Mouse (Mus musculus) CH12.LX (cell line): Measurements from ENCODE around the gene Arpp21.
"Not testable (repeated sequence)": the region's sequence is repeated elsewhere in the genome, so short reads cannot be mapped to it uniquely, and the experiment has no call there.

Source experiments
- CHD1 ChIP-seq: IDR thresholded peaks from 2 replicates; pipeline ENCODE4 v1.6.1; 2012; ENCODE audit warnings: low read depth, low read length, improper control_type of control experiment, inconsistent platforms
- CHD2 ChIP-seq: IDR thresholded peaks from 2 replicates; pipeline ENCODE4 v1.6.1; 2011; ENCODE audit warnings: low read length, improper control_type of control experiment
- ELF1 ChIP-seq: IDR thresholded peaks from 2 replicates; pipeline ENCODE4 v1.6.1; 2014; ENCODE audit warnings: low read depth, mild to moderate bottlenecking, inconsistent platforms, low read length, improper control_type of control experiment
- NRF1 ChIP-seq: IDR thresholded peaks from 2 replicates; pipeline ENCODE4 v1.6.1; 2014; ENCODE audit warnings: low read depth, mild to moderate bottlenecking, inconsistent platforms, low read length, improper control_type of control experiment, moderate library complexity
- POLR2A ChIP-seq: IDR thresholded peaks from 2 replicates; pipeline ENCODE4 v1.6.1; 2011; ENCODE audit warnings: low read depth, mild to moderate bottlenecking, improper control_type of control experiment, low read length

GRCm38 (mm10) chr9:112033840-112034239 is 201.9 kb downstream of the Arpp21 start:
- TF ChIP-seq ELF1, POLR2A, CHD2, CHD1, NRF1: not testable (repeated sequence)
